Mouse (Mus musculus): ENCODE results near the gene Hmgcr.

GRCm38 (mm10) chr13:96675756-96676155, 5.0 kb upstream of the Hmgcr start:
- no peak for TF ChIP-seq EP300 (IDR thresholded peaks at IDR 0.05)
- no peak for TF ChIP-seq CTCF (IDR thresholded peaks at IDR 0.05)
